Mouse (Mus musculus) liver, embryonic 14 days (tissue): Measurements from ENCODE around the gene Hsd17b7. TPM values are rescaled to one million over a fixed set of nuclear protein-coding genes. Genes with fewer than 3 reads are reported as not detected.

Experiments
- polyA plus RNA-seq: library from polyadenylated mRNA; depleted of rRNA; stranded (reverse); fragments of >200 nt; gene quantifications from 2 replicates; pipeline ENCODE4 v1.2.3, GENCODE M21; 2012; rRNA removed

Hsd17b7 gene
- 5.5 and 6.8 TPM in 2 replicates for polyA plus RNA-seq

DNA sequence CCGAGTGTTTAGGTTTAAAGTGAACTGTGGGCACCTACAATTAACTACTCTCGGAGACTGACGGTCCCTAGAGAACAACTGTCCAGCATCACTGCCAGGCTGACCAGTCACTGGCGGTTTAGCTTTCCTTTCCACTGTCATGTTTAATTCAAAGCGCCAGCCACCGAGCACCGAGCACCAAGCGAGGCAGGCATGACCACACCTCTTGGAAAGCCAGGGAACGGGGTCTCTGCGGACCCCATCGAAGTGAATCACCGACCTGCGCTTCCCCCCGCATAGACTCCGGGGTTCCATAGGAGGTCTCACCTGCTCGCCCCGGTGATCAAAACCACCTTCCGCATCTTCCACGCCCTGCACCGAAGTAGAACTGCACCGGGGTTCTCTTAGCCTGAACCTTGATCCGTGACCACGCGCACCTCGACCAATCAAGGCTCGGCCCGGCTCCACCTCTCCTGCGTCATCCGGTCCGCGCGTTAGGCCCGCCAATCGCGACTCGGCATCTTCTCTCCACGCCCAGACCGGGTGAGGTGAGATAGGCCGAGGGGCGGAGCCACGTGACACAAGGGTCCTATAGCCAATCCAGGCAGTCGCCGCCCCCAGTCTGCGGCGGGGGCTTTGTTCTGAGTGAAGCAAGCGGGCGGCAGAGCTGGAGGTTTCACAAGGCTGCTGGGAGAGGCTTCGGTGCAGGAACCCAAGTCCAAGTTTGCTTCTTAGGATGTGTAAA lies at the start of gene Hsd17b7:
TSS of gene Hsd17b7 (minus strand) at position 450 of the 724 bp plus-strand sequence.

DNA sequence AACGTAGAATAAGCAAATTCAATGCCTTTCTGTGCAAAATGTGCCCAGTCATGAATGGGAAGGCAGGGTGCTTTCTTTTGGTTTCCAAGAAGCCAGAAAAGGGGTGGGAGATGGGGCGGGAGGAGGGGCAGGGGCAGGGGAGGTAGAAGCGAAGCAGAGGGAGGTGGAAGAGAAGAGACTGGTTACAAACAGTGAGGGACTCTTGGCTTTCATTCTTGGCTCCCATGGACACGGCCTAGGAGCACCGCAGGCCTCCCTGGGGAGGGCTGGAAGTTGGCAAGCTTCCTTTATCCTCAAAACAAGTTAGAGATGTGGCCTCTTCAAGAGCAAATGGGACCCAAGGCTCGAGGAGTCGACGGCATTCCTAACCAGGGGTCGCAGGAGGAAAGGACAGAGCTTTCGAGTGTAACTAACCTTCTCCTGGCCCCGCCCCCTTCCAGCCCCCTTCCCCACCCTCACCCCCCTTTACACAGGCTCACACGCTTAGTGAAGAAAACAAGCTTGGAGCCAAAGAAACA lies 40.5 kb downstream of the Hsd17b7 start, which contains the start of gene Ccdc190:
TSS of gene Ccdc190 (plus strand) at position 195 of the 518 bp plus-strand sequence.

Other genes starting within 250 kb of the Hsd17b7 start
- 0.05 and 0.10 TPM in 2 replicates for gene Rgs4, start 221.6 kb downstream of the Hsd17b7 start, polyA plus RNA-seq
- gene Ccdc190, start 40.6 kb downstream of the Hsd17b7 start, polyA plus RNA-seq = 0.02 TPM in 1 of 2 replicates, not detected in the other
- gene Ddr2, start 141.5 kb upstream of the Hsd17b7 start, polyA plus RNA-seq = 0.50 and 0.80 TPM in 2 replicates
- 14.5 and 17.5 TPM in 2 replicates for gene Uap1, start 205.7 kb upstream of the Hsd17b7 start, polyA plus RNA-seq
- gene Uhmk1, start 246.2 kb upstream of the Hsd17b7 start, polyA plus RNA-seq = 9.6 and 11.5 TPM in 2 replicates